Mouse (Mus musculus) spleen, postnatal 10 days (tissue): ENCODE measurements around the gene Ap2a2.
"Not testable (repeated sequence)": the region's sequence is repeated elsewhere in the genome, so short reads cannot be mapped to it uniquely, and the experiment has no call there.

Experiments
- DNase-seq, 2 experiments: peaks; one replicate each; pipeline ENCODE4 v3.0.0; 2021 to 2022; ENCODE audit warnings: low spot score in 2 of 2

The Ap2a2 gene

DNA sequence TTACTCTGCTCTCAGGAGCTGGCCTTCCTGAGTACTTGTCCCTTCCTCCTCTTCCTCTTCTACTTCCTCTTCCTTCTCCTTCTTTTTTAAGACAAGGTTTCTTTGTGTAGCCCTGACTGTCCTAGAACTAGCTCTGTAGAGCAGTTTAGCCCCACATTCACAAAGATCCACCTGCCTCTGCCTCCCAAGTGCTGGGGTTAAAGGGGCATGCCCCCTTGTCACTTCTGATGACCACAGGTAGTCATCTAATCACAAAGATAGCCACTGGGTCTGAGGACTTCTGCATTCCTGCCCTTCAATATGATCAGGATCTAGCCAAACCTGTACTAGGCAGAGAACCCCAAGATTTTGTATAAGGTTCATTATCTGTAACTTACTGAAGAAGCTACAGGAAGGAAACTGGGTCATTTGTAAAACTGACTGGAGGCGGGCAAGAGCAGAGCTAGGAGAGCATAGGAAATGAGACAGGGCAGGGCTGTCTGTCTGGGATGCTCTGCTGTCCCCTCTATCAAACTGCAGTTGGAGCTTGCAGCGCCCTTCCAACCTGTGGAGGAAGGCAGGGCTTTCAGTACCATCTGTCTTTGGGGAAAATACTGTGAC is 2.1 kb upstream of the Ap2a2 start:
- DNase-seq: peak in 1 of 2 experiments; percentile 40

DNA sequence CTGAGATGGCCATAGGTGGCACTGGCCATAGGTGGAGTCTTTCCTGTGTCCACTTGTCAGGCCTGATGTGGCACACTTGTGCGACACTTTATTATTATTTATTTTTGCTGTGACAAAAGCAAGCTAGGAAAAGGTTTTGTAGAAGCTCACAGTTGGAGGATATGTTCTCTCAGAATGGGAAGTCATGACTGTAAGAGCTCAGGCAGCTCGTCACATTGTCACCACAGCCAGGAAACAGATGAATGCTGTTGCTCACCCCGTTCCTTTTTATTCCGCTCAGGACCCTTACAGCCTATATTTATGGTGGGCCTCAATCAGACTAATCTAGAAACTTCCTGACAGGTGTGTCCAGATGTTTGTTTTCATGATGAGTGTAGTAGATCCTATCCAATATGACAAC is 1.5 kb upstream of the Ap2a2 start:
- DNase-seq: no peak

DNA sequence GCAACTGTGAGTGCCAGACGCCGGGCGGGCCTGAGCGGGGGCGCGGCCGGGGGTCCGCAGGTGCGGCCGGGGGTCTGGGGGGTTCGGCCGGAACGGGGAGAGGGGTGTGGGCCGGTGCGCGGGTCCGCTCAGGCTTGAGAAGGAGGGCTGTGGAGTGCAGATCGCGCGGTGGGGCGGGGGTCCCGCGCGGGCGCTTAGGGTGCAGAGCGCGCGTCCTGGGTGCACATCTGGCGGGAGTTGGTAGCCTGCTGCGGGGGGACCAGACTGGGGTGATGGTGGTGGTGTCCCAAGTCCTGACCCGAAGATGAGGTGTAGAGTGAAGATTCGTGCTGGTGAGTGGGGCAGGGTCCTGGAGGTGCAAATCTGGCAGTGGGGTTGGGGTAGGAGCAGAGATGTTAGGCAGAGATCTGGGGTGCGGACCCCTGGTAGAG is 463 bp downstream of the Ap2a2 start:
- no peak for DNase-seq

DNA sequence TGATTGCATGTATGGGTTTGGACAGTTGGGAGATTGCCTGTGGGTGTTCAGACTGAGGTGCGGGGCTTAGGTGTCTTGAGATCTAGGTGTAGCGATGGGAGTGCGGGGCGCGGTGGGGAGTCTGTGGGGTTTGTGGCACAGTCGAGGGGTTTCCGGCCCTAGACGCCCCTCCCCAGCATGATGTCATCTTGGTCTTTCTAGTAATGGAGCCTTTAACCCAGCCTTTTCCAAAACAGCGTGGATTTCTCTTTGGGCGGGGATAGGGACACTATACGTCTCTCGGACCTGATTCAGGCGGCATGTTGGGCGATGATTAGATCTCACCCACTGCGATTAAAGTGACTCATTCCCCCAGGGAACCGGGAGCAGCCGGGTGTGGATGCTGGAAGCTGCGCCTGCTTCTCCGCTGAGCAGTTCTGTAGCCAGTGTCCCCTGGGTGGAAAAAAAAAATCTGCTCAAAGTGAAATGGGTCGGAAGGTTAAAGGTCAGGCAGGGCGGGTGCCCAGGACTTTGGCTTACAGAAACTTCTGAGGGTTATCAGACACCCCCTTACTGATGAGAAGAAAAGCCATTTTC is 967 bp downstream of the Ap2a2 start:
- peak; percentile 57 to 61 for DNase-seq

DNA sequence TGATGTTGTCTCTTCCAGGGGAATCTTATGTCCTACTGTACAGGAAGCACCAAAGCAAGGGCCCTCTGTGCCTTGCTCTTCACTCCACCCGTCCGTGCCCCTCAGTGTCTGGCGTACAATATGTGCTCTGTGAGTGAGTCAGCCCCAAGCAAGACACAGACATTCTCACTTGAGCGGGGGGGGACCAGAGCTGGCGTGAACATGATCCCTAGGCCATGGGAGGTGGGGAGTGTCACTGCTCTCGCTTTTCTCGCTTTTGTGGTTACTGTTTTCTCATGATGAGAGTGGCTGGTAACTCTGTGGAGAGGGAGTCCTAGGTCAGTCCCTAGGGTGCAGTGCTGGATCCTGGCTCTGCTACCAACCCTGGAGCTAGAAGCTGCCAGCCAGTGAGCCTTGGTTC is 2.6 kb downstream of the Ap2a2 start:
- no peak for DNase-seq

DNA sequence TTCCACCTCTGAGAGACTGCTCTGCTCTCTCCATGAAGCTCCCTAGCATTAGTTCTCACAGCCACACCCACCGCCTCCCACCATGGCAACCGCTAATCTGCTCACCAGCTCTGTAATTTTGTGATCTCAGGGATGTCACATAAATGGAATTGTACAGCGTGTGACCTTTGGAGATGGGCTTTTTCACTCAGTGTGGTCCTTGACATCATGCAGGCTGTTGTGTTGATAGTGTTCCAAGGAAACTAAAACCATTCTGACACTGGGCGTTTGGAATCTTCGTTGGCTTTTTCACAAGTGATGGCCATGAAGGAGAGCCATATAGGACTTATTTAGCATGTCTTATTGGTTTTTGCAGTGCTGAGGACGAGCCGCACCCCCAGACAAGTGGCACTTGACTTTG is 4.6 kb downstream of the Ap2a2 start:
- no peak for DNase-seq

DNA sequence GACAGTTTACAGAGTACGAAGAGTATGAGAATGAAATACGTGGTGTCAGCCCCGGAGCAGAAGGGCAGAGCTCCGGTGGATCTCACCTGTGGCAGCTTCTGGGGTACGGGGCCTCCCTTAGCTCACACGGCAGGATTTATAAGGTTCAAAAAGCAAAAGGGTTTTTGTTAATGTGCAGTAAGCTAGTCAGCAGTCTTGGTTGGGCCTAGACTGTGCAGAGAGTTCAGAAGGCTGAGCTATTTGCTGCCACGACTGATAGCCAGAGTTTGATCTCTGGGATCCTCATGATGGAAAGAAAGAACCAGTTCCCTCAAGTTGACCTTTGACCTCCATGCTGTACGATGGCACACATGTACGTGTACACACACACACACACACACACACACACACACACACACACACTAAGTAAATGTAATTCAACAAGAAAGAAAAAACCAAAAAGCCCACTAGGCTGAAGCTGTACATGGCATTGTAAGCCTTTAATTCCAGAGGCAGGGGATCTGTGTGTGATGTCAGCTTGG is 7.4 kb downstream of the Ap2a2 start:
- no peak for DNase-seq

DNA sequence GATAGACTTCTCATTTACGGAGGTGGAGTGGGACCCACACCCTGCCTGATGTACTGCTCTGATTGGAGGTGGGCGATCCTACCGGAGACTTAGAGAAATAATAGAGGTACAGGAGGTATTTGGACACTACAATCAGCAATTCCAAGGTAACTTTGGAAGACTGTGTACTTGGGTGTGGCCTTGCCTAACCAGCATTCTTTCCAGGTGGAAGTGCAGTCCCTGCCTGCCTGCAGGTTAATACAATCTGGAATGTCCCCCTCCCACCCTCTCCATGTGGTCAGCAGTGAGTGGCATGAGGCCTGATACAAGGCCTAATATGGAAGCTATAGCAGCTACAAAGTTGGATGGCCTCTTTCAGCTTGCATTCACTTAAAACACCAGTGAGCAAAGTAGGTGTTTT is 7.9 kb downstream of the Ap2a2 start:
- DNase-seq: no peak

DNA sequence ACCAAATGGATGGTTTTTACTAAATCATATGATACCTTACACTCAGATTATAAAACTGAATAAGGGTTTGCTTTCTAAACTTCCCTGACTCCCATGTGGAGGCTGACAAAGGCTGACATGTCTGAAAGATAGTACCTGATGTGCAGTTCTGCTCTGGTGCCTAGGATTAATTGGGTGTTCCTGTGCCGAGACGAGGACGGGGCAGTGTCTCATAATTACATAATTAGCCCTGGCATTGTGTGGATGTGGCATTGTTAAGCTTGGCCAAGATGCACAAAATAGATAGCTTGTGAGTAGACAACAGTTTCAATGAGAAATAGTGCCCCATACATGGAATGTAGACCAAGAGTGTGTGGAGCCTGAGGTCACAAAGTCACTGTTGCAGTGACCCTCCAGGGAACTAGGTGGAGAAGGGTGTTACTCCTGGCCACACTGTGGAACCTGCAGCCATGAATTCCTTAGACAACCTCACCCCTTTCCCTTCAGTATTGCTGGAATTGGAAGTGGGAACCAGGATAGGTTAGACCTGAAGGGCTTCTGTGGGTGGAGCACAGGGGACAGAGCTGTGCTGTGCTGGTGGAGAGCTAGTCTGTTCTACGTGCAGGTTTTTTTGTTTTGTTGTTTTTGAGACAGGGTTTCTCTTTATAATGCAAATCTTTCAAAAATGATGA is 8.8 kb downstream of the Ap2a2 start:
- DNase-seq: no peak

DNA sequence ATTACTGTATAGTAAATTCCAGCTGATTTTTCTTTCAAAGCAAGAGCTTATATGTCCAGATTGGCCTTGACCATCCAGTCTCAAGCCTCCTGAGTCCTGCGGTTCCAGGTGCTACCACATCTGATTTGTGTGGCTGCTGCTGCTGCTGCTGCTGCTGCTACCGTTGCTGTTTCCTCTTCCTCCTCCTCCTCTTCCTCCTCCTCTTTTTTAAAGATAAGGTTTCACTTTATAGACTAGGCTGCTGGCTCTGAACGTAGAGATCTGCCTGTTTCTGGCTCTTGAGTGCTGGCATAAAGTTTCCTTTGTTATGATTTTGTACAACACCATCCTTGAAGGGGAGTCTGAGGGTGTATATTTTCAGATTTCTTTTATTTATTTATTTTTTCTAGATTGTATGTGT is 12.1 kb downstream of the Ap2a2 start:
- DNase-seq: no peak

DNA sequence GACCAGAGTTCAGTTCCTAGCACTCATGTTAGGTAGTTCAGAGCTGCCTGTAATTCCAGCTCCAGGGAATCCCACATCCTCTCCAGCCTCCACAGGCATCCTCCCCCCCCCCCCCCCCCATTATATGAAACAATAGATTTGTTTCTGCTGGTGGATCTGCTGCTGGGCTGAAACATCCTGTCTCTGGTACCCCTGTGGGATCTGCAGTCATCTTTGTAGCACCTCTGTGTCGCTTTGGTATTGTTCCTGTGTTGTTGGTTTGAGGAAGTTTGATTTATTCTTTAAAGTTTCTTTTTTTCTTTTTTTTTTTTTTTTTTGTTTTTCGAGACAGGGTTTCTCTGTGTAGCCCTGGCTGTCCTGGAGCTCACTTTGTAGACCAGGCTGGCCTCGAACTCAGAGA is 13.5 kb downstream of the Ap2a2 start:
- DNase-seq: no peak

DNA sequence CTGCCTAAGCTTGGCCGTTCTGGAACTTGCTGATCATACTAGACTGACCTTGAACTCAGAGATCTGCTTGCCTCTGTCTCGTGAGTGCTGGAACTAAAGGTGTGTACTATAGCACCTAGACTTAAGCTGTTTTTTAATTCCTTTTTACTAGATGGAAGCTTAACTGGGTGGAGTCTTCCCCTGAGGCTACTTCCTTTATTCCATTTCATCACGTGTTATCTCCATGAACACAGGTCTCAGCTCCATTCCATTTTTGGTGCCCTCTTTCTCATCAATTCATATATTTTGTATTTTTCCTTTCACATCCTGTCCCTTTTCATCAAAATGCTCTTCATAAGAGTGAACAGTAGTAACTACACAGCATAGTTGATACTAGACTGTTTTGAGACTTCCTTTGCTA is 15.8 kb downstream of the Ap2a2 start:
- no peak for DNase-seq

DNA sequence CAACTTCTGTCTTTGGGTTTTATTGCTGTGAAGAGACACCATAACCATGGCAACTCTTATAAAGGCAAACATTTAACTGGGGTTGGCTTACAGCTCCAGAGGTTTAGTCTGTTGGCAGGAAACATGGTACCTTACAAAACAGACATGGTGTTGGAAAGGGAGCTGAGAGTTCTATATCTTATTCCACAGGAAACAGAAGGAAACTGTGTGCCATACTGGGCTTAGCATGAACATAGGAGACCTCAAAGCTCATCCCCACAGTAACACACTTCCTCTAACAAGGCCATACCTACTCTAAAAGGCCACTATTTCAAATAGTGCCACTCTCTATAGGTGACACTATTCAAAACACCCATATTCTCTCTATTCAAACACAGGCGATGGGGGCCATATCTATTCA is 16.5 kb downstream of the Ap2a2 start:
- no peak for DNase-seq

DNA sequence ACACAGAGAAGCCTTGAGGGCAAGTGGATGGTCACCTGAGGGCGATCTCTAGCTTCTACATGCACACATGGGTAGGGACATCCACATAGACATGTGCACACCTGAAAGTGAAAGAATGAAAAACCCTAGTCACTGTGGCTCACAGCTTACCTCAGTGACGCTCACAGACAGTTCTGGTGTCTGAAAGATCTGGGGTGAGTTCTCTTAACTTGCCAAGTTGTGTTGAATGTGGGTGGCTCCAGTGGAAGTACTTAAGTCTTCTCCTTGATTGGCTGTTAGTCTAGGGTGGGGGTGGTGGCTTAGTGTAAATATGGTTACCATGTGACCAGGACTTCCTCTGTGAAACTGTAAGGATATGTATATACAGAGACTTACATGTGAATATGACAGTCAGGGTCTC is 17.0 kb downstream of the Ap2a2 start:
- no peak for DNase-seq

DNA sequence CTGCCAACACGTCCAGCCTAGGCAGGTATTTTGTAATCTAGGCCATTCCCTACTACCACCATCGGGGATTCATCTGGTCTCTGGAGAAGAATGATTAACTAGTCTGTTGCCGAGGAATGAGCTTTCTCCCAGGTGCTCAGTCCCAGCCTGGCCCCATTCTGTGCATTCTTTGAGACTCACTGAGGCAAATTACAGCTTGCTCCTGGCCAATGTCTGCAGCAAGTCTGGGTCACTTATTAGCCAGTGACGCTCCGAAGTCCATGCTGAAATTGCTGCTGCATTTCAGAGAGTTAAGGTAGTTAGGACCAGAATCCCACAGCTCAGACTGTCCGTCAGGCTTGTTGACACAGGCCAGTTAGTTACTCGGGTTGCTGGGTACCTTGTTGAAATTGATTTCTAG is 19.4 kb downstream of the Ap2a2 start:
- no peak for DNase-seq

DNA sequence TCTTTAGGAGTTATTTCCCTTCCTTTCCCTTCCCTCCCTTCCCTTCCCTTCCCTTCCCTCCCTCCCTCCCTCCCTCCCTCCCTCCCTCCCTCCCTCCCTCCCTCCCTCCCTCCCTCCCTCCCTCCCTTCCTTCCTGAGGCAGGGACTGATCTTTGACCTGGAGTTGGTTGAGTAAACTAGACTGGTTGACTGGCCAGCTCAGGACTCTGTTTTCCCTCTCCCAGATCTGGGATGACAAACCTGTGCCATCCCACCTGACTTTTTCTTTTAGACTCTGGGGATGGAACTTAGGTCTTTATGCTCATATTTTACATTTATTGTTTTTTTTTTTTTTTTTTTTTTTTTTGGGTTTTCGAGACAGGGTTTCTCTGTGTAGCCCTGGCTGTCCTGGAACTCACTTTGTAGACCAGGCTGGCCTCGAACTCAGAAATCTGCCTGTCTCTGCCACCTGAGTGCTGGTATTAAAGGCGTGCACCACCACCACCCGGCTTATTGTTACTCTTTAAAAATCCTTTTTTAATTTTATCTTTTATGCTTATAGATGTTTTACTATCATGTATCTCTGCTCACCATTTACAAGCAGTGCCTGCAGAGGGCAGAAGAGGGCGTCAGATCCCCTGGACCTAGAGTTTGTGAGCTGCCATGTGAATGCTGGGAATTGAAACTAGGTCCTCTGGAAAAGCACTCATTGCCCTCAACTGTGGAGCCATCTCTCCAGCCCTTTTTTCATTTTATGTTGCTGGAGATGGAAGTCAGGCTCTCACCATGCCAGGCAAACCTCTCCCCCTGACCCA is 22.3 kb downstream of the Ap2a2 start:
- peak; percentile 49 to 63 for DNase-seq

DNA sequence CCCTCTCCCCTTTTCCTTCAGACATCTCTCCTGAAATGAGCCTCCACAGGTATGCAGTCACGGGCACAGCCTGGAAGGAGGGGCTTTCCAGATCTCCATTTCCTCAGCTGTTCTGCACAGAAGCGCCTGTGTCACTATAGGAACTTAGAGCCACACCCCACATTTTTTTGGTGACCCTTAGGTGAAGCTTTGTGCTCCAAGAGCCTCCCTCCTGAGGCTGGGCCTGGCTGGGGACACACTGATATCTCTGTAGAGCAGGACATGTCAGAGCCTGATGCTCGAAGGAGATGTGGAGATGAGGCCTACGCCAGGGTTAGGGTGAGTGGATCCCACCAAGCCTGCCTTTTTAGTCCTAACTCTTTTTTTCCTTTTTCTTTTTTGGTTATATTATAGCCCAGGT is 23.3 kb downstream of the Ap2a2 start:
- peak; percentile 58 to 74 for DNase-seq

DNA sequence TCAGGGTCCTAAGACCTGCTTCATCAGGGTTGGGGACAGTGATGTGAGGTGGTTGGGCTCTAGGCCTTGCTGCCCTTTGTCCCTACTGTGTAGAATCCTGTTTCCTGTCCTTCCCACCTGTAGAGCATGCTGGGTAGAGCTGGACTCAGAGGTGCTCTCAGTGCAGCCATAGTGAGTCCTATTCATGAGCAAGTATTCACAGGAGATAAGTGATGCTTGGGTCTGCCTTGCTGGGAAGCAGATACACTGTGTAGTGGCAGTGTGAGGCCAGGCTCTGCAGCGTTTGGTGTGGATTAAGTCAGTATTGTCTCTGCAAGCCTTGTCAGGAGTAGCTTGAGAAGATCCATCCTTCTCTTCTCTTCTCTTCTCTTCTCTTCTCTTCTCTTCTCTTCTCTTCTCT is 23.9 kb downstream of the Ap2a2 start:
- DNase-seq: peak; percentile 33 to 44

DNA sequence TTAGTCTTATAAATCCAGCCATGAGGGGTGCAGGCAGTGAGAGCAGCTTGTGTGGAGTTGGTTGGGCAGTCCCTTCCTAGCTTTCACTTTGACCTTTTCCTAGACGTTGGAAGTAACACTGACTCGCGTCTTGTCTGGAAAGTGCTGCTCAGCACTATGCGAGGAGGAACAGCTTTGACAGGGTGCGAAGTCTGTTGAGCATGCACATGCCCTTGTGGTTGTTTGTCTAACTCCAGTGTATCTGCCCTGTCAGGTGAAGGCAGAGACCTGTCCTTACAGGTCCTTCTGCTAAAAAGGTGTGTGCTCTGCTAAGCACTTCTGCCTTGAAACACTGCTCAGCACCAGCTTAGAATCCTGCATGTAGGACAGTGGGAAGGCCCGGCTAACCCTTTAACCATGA is 26.9 kb downstream of the Ap2a2 start:
- DNase-seq: no peak

DNA sequence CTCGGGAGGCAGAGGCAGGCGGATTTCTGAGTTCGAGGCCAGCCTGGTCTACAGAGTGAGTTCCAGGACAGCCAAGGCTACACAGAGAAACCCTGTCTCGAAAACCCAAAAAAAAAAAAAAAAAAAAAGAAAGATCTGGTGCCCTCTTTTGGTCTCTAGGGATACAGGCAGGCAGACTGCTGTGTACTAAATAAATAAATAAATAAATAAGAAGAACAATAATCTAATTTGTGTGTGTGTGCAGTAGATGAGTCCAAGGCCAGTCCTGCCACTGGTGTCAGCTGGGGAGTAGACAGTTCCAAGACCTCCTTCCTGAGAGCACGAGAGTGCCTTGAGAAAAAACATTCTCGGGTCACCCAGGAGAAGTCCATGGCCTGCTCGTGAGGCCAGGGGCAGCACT is 28.3 kb downstream of the Ap2a2 start:
- DNase-seq: not testable (repeated sequence)

DNA sequence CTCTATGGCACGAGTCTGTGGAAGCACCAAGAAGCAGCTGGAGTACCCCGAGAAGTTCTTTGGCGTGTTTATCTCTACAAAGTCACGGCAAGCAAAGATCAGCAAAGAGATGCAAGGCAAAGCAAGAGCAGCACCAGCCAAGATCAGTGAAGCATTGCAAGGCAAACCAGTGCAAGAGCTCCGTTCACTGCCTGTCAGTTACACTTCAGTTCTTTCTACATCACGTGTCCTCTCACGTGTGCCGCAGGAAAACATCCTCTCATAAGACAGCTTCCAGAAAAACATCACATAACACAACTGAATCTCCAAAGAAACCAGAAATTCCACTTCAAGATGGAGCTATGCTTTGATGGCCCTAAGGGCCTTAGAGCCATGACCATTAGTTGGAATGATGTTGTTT is 29.0 kb downstream of the Ap2a2 start:
- DNase-seq: no peak

DNA sequence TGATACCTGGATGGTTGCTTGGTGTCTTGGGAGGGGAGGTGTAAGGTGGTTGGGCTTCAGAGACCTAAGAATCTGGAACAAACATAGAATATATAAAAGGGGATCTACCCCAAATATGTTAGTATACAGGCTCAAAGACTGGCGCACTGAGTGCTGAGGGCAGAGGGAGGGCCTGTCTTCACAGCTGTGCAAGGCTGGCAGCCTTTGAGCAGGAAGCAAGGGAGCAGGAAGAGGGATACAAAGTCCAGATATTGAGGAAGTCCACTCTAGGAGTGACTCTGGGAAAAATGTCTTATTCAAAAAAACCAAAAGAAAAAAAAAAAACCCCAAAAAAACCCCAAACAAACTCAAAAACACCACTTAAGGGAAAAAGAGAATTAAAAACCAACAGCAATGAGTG is 30.1 kb downstream of the Ap2a2 start:
- no peak for DNase-seq

DNA sequence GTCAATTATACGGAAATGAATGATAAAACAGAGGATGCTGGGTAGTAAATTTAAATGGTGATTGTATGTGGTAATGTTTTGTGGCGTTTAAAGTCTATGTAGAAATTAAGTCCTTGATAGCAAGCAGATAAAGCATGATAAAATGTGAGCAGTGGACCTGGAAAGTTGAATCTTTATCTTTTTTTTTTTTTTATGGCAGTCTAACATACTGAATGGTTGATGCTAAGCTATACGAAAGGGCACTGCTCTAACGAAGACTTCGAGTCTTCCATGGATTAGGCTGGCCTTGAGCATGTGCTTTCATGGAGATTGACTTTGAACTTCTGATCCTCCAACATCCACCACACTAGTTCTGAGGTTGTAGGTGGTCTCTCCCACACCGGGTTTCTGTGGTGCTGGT is 31.1 kb downstream of the Ap2a2 start:
- no peak for DNase-seq
